Mouse (Mus musculus): Measurements from ENCODE around the gene Aym1. TPM values are rescaled to one million over a fixed set of nuclear protein-coding genes. Genes with fewer than 3 reads are reported as not detected.
"Not testable (repeated sequence)": the region's sequence is repeated elsewhere in the genome, so short reads cannot be mapped to it uniquely, and the experiment has no call there.

The Aym1 gene
- total RNA-seq (2022) = not detected

GRCm38 (mm10) chr5:113357186-113357585 is at the start of gene Aym1:
Gene Aym1 (plus strand): TSS chr5:113357294.
- no peak for DNase-seq (ENCODE audit: low spot score)

- DNase-seq (ENCODE audit: low spot score) = no peak
These were observed 47.4 kb upstream of the Aym1 start for GRCm38 (mm10) chr5:113309491-113310376.

- DNase-seq (ENCODE audit: low spot score) = peak; percentile 66
These were observed 46.6 kb upstream of the Aym1 start, which contains the start of gene Sgsm1 for GRCm38 (mm10) chr5:113310377-113311003. Gene Sgsm1 (minus strand): TSS chr5:113310786.

- peak; percentile 24 for DNase-seq (ENCODE audit: low spot score)
These were observed 43.1 kb upstream of the Aym1 start for GRCm38 (mm10) chr5:113313998-113314397.

GRCm38 (mm10) chr5:113323784-113324638 is 33.1 kb upstream of the Aym1 start:
- no peak for DNase-seq (ENCODE audit: low spot score)

GRCm38 (mm10) chr5:113329463-113329862 is 27.6 kb upstream of the Aym1 start:
- no peak for DNase-seq (ENCODE audit: low spot score)

- no peak for DNase-seq (ENCODE audit: low spot score)
These were observed 26.9 kb upstream of the Aym1 start for GRCm38 (mm10) chr5:113330202-113330601.

- no peak for DNase-seq (ENCODE audit: low spot score)
These were observed 24.9 kb upstream of the Aym1 start for GRCm38 (mm10) chr5:113332239-113332638.

- DNase-seq (ENCODE audit: low spot score) = no peak
These were observed 24.2 kb upstream of the Aym1 start for GRCm38 (mm10) chr5:113332899-113333298.

- no peak for DNase-seq (ENCODE audit: low spot score)
These were observed 22.2 kb upstream of the Aym1 start for GRCm38 (mm10) chr5:113334621-113335530.

GRCm38 (mm10) chr5:113335732-113336131 is 21.4 kb upstream of the Aym1 start:
- DNase-seq (ENCODE audit: low spot score) = no peak

- DNase-seq (ENCODE audit: low spot score) = no peak
These were observed 20.8 kb upstream of the Aym1 start for GRCm38 (mm10) chr5:113336281-113336680.

- no peak for DNase-seq (ENCODE audit: low spot score)
These were observed 12.3 kb upstream of the Aym1 start for GRCm38 (mm10) chr5:113344635-113345386.

GRCm38 (mm10) chr5:113345781-113346180 is 11.3 kb upstream of the Aym1 start:
- DNase-seq (ENCODE audit: low spot score) = no peak

GRCm38 (mm10) chr5:113346651-113347050 is 10.4 kb upstream of the Aym1 start:
- not testable (repeated sequence) for DNase-seq (ENCODE audit: low spot score)

GRCm38 (mm10) chr5:113347593-113347992 is 9.5 kb upstream of the Aym1 start:
- no peak for DNase-seq (ENCODE audit: low spot score)

GRCm38 (mm10) chr5:113348597-113348996 is 8.5 kb upstream of the Aym1 start:
- DNase-seq (ENCODE audit: low spot score) = no peak

- no peak for DNase-seq (ENCODE audit: low spot score)
These were observed 7.9 kb upstream of the Aym1 start for GRCm38 (mm10) chr5:113349226-113349625.

GRCm38 (mm10) chr5:113349810-113350209 is 7.3 kb upstream of the Aym1 start:
- no peak for DNase-seq (ENCODE audit: low spot score)

GRCm38 (mm10) chr5:113351768-113352167 is 5.3 kb upstream of the Aym1 start:
- no peak for DNase-seq (ENCODE audit: low spot score)
